Mouse (Mus musculus) brown adipose tissue, adult 24 weeks (tissue): ENCODE measurements around the gene Abhd17c. TPM values are rescaled to one million over a fixed set of nuclear protein-coding genes. Genes with fewer than 3 reads are reported as not detected.
A peak's percentile ranks its signal among the peaks of the same experiment; 100 is the strongest.
"Not testable (repeated sequence)": the region's sequence is repeated elsewhere in the genome, so short reads cannot be mapped to it uniquely, and the experiment has no call there.

Experiments used
- H3K27ac ChIP-seq: fragments of 200-500 bp; replicated peaks from 2 replicates; pipeline ENCODE4 v1.5.1; 2012; ENCODE audit warnings: low read depth, mild to moderate bottlenecking, low read length
- H3K4me1 ChIP-seq: fragments of 200-500 bp; 2 replicates; pipeline ENCODE4 v1.6.1; 2012; ENCODE audit warnings: low read length, mixed read lengths; ENCODE audit not compliant: control insufficient read depth, insufficient read depth, insufficient read length
- H3K4me3 ChIP-seq: fragments of 200-500 bp; 2 replicates; pipeline ENCODE4 v1.5.1; 2012; ENCODE audit warnings: low read depth, mild to moderate bottlenecking, low read length, moderate library complexity; ENCODE audit not compliant: insufficient read depth
- polyA plus RNA-seq: library from polyadenylated mRNA; stranded (reverse); fragments of >200 nt; gene quantifications from 2 replicates; pipeline ENCODE4 v1.2.4, GENCODE M21; 2012; ENCODE audit not compliant: missing spikeins, insufficient read depth, insufficient read length

Gene Abhd17c
- polyA plus RNA-seq, 1 experiment = 32.5 TPM

GRCm38 (mm10) chr7:84142196-84142595, 9.5 kb downstream of the Abhd17c start:
- H3K4me1 ChIP-seq = peaks cover 34% of the 10 kb centered on the region
- no peak overlapping the region for H3K27ac ChIP-seq
- H3K4me3 ChIP-seq = no peak overlapping the region

- Histone ChIP-seq H3K4me3 (no peak overlapping the region), H3K4me1 (peaks cover 37% of the 10 kb centered on the region), H3K27ac (peak overlapping the region; percentile 71)
These were observed 12.1 kb downstream of the Abhd17c start for GRCm38 (mm10) chr7:84139566-84139965.

- no peak overlapping the region for H3K4me3 ChIP-seq
- H3K4me1 ChIP-seq = peaks cover 34% of the 10 kb centered on the region
- H3K27ac ChIP-seq = no peak overlapping the region
These were observed 13.0 kb downstream of the Abhd17c start for GRCm38 (mm10) chr7:84138731-84139130.

GRCm38 (mm10) chr7:84137779-84138178, 13.9 kb downstream of the Abhd17c start:
- H3K4me1 ChIP-seq = peaks cover 30% of the 10 kb centered on the region
- no peak overlapping the region for H3K4me3 ChIP-seq
- H3K27ac ChIP-seq = no peak overlapping the region

GRCm38 (mm10) chr7:84135799-84136700, 15.6 kb downstream of the Abhd17c start:
- peaks cover 30% of the 10 kb centered on the region for H3K4me1 ChIP-seq
- H3K4me3 ChIP-seq = no peak overlapping the region
- H3K27ac ChIP-seq = peak overlapping the region; percentile 39; the same call in 1 of the 2 replicates

- Histone ChIP-seq H3K4me3 (no peak overlapping the region), H3K4me1 (peaks cover 24% of the 10 kb centered on the region), H3K27ac (no peak overlapping the region)
These were observed 19.0 kb downstream of the Abhd17c start for GRCm38 (mm10) chr7:84132704-84133103.

- H3K4me1 ChIP-seq = peaks cover 24% of the 10 kb centered on the region
- H3K4me3 ChIP-seq = no peak overlapping the region
- no peak overlapping the region for H3K27ac ChIP-seq
These were observed 20.0 kb downstream of the Abhd17c start for GRCm38 (mm10) chr7:84131736-84132135.

- H3K4me3 ChIP-seq = no peak overlapping the region
- peaks cover 17% of the 10 kb centered on the region for H3K4me1 ChIP-seq
- H3K27ac ChIP-seq = no peak overlapping the region
These were observed 23.0 kb downstream of the Abhd17c start for GRCm38 (mm10) chr7:84128661-84129060.

GRCm38 (mm10) chr7:84125730-84126129, 26.0 kb downstream of the Abhd17c start:
- Histone ChIP-seq H3K4me3 (no peak overlapping the region), H3K4me1 (peaks cover 12% of the 10 kb centered on the region), H3K27ac (no peak overlapping the region)

GRCm38 (mm10) chr7:84123651-84124050, 28.0 kb downstream of the Abhd17c start:
- peaks cover 18% of the 10 kb centered on the region for H3K4me1 ChIP-seq
- H3K4me3 ChIP-seq, H3K27ac ChIP-seq: not testable (repeated sequence)

- Histone ChIP-seq H3K4me1 (peaks cover 20% of the 10 kb centered on the region), H3K4me3 (no peak overlapping the region), H3K27ac (no peak overlapping the region)
These were observed 29.9 kb downstream of the Abhd17c start for GRCm38 (mm10) chr7:84121778-84122177.

- no peak overlapping the region for H3K4me3 ChIP-seq
- H3K4me1 ChIP-seq = peaks cover 20% of the 10 kb centered on the region
- H3K27ac ChIP-seq = no peak overlapping the region
These were observed 31.4 kb downstream of the Abhd17c start for GRCm38 (mm10) chr7:84120142-84120760.

- no peak overlapping the region for H3K4me3 ChIP-seq
- peaks cover 20% of the 10 kb centered on the region for H3K4me1 ChIP-seq
- H3K27ac ChIP-seq = no peak overlapping the region
These were observed 32.2 kb downstream of the Abhd17c start for GRCm38 (mm10) chr7:84119216-84120105.

GRCm38 (mm10) chr7:84117543-84118122, 34.1 kb downstream of the Abhd17c start:
- H3K4me3 ChIP-seq = no peak overlapping the region
- peaks cover 22% of the 10 kb centered on the region for H3K4me1 ChIP-seq
- no peak overlapping the region for H3K27ac ChIP-seq
